Mouse (Mus musculus) hindbrain, embryonic 14.5 days (tissue): ENCODE data around the gene Gm11096. TPM values are rescaled to one million over a fixed set of nuclear protein-coding genes. Genes with fewer than 3 reads are reported as not detected.

Source experiments
- ATAC-seq: fragments of 200-750 bp; cut with Nextera tagmentation; 2 replicates; pipeline ENCODE4 v1.8.0; 2017; ENCODE audit warnings: moderate number of reproducible peaks, mild to moderate bottlenecking, moderate TSS enrichment, moderate library complexity; ENCODE audit not compliant: low FRiP score
- DNase-seq: peaks from one replicate; pipeline ENCODE4 v3.0.0-alpha.2; 2015; ENCODE audit warnings: low spot score
- H3K27ac ChIP-seq: fragments of 300-500 bp; sonication (generic); 2 replicates; pipeline ENCODE4 v1.5.1; 2014; ENCODE audit warnings: mild to moderate bottlenecking, moderate library complexity
- H3K27me3 ChIP-seq: fragments of 300-500 bp; sonication (generic); 2 replicates; pipeline ENCODE4 v1.6.1; 2014; ENCODE audit warnings: mild to moderate bottlenecking, low read length, mixed read lengths; ENCODE audit not compliant: control insufficient read depth, insufficient read depth
- H3K36me3 ChIP-seq: fragments of 300-500 bp; sonication (generic); replicated peaks from 2 replicates; pipeline ENCODE4 v1.6.1; 2014; ENCODE audit not compliant: control insufficient read depth, insufficient read depth
- H3K4me1 ChIP-seq: fragments of 300-500 bp; sonication (generic); replicated peaks from 2 replicates; pipeline ENCODE4 v1.6.1; 2014; ENCODE audit warnings: antibody characterized with exemption, low read length, mixed read lengths; ENCODE audit not compliant: control insufficient read depth, insufficient read depth
- H3K4me2 ChIP-seq: fragments of 300-500 bp; sonication (generic); replicated peaks from 2 replicates; pipeline ENCODE4 v1.6.1; 2014; ENCODE audit warnings: mild to moderate bottlenecking, moderate library complexity
- H3K4me3 ChIP-seq: fragments of 300-500 bp; sonication (generic); replicated peaks from 2 replicates; pipeline ENCODE4 v1.5.1; 2014; ENCODE audit warnings: mild to moderate bottlenecking, low read length
- H3K9ac ChIP-seq: fragments of 300-500 bp; sonication (generic); 2 replicates; pipeline ENCODE4 v1.6.1; 2014
- H3K9me3 ChIP-seq: fragments of 300-500 bp; sonication (generic); 2 replicates; pipeline ENCODE4 v1.6.1; 2016; ENCODE audit warnings: low read length; ENCODE audit not compliant: control insufficient read depth
- WGBS: fragments of 180-500 bp; shearing (Covaris S2); extraction: QIAGEN DNeasy Blood & Tissue Kit; methylation state at CpG from one replicate; pipeline ENCODE4 v1.1.7; 2014; 5-methylcytosine and 5-hydroxymethylcytosine counted together
- polyA plus RNA-seq: library from polyadenylated mRNA; unstranded; fragments of >200 nt; fragmentation: Nextera tagmentation; extraction: Ambion mirVana; gene quantifications from 2 replicates; pipeline ENCODE4 v1.2.1, GENCODE M21; 2014

The Gm11096 gene
- not detected in 2 replicates for polyA plus RNA-seq

DNA sequence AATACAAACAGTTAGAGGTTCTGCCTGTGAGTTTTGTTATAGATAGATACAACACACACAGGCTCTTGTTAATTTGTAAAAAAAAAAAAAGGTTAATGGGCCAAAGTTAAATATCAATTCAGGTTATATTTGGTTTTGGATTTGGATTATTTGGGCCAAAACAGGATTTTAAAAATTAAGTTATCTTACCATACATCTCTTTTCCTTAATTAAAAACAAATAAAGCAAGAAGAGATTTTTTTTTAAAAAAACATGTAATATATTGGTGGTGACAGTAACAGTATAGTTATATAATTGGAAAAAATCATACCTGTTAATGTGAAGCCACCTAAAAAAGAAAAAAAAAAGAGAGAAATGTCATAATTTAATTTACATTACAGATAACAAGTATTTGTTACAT lies at the start of gene Gm11096:
Gene Gm11096, plus strand, starts transcription at position 301 of the 400 bp plus-strand sequence.
- Histone ChIP-seq H3K4me2 (no peak within 1 kb of the TSS), H3K36me3 (no peaks in the 10 kb centered on the region), H3K9me3 (no peaks in the 10 kb centered on the region), H3K9ac (no peak within 1 kb of the TSS), H3K27ac (no peak within 1 kb of the TSS), H3K4me3 (no peak within 1 kb of the TSS), H3K4me1 (no peaks in the 10 kb centered on the region), H3K27me3 (no peaks in the 10 kb centered on the region)
- no peak for DNase-seq
- no peak for ATAC-seq

DNA sequence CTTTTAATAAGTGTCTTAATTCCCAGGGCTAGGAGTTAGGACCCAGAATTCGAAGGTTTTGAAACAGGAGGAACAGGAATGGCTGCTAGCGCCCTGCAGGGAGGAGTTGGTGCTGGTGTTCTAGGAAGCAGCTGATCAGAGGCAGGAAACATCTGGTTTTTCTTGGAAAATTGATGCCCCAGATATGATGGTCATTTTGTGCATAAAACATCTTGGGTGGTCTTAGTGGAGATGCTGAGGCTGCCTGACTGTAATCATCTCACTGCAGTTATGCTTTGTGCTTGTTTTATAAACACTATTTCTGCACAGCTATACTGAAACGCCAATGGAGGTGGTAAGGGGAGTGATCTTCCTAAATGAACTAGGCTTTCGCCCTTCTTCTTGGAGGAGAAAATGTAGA lies 48.5 kb upstream of the Gm11096 start:
- Histone ChIP-seq H3K27ac (no peak overlapping the region), H3K36me3 (no peaks in the 10 kb centered on the region; the same call in 1 of the 2 replicates), H3K4me2 (no peak overlapping the region), H3K9me3 (no peaks in the 10 kb centered on the region), H3K4me1 (no peaks in the 10 kb centered on the region), H3K9ac (no peak overlapping the region), H3K27me3 (no peaks in the 10 kb centered on the region), H3K4me3 (no peak overlapping the region)
- 79% methylated on average over 4 of the region's 4 CpGs for WGBS
- DNase-seq (no peak), ATAC-seq (no peak)

DNA sequence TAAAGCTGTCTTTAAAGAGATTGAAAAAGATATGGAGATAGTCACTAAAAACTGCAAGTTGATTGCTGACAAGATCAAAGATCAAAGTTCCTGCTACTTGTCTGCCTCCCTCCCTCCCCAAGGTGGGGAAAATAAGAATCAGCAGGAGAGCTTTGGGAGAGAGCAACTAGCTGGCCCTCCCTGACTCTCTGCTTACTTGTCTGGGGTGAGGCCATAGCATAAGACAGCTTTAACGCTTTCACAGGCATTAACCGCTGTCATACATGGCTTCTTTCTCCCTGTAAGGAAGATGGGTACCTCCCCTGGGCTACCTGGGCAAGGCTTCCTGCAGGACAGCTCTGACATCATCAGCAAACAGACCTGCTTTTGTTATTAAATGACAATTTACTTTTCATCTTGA lies 47.4 kb upstream of the Gm11096 start:
- Histone ChIP-seq H3K9ac (no peak overlapping the region), H3K4me1 (no peaks in the 10 kb centered on the region), H3K4me3 (no peak overlapping the region), H3K4me2 (no peak overlapping the region), H3K36me3 (no peaks in the 10 kb centered on the region), H3K27ac (no peak overlapping the region), H3K27me3 (no peaks in the 10 kb centered on the region), H3K9me3 (no peaks in the 10 kb centered on the region)
- no peak for DNase-seq
- ATAC-seq: no peak
- 35% methylated on average over 2 of the region's 2 CpGs for WGBS

DNA sequence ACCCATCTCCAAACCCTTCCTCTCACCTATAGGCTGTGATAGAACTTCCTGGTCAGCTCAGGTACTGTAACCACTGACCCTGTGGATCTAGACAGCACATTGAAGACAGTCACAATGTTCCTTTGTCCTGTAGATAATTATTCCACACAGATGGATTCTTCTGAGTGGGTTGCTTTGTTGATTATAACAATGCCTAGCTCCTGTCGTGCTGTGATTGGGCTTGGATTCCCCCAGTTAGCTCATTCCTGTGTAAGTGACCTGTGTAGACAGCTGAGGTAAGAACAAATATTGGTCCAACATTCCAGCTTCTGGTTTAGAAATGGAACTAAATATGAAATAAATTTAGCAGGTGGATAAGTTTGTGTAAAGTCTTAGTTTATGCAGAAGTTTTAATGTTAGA lies 44.1 kb upstream of the Gm11096 start:
- H3K4me1 ChIP-seq: peaks cover 11% of the 10 kb centered on the region; the same call in 1 of the 2 replicates
- no peak overlapping the region for H3K4me3 ChIP-seq
- no peak overlapping the region for H3K27ac ChIP-seq
- H3K9ac ChIP-seq: no peak overlapping the region
- DNase-seq (no peak), ATAC-seq (no peak)
- H3K27me3 ChIP-seq: no peaks in the 10 kb centered on the region
- no peaks in the 10 kb centered on the region for H3K9me3 ChIP-seq
- WGBS: 39% methylated on average over 1 of the region's 1 CpGs
- H3K4me2 ChIP-seq: no peak overlapping the region
- no peaks in the 10 kb centered on the region for H3K36me3 ChIP-seq

DNA sequence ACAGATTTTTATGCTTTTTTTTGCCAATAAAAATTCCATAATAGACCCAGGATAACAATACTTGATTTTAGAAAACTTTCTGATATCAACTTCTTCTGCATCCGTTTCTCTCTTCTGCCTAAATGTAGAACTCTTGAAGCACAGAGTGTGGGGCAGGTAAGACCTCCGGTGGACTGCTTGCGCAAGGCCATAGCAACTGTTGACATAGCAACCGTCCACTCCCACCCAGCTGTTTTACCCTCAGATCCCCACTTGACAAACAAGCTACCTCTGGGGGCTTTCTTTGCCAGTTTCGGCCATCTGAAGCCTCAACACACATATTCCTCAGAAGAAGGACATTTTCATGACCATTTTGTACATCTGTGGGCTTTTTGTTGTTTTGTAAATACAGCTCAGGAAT lies 41.2 kb upstream of the Gm11096 start:
- H3K4me3 ChIP-seq: no peak overlapping the region
- no peaks in the 10 kb centered on the region for H3K27me3 ChIP-seq
- peak overlapping the region; percentile 29; the same call in 1 of the 2 replicates for H3K27ac ChIP-seq
- no peak overlapping the region for H3K9ac ChIP-seq
- DNase-seq (no peak), ATAC-seq (no peak)
- no peaks in the 10 kb centered on the region for H3K36me3 ChIP-seq
- no peak overlapping the region for H3K4me2 ChIP-seq
- peaks cover 11% of the 10 kb centered on the region; the same call in 1 of the 2 replicates for H3K4me1 ChIP-seq
- H3K9me3 ChIP-seq: no peaks in the 10 kb centered on the region
- WGBS: 64% methylated on average over 5 of the region's 5 CpGs

DNA sequence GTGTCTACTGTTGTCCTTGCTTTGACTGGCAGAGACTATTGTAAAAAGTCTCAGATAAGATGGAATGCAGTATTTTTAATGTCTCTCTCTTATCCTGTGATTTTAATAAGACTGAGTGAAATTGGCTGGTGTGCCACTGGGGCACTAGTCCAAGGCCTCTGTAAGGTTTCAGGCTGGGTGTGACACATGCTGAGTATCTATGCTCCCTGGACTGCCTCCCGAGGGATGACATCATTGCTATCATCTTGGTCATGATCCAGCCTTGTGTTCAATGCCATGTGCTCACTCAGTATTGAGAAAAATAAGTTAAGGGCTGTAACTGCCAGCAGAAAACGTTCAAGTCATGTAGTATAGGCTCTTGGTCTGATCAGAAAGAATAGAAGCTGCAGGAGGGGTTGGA lies 38.9 kb upstream of the Gm11096 start:
- 74% methylated on average over 2 of the region's 2 CpGs for WGBS
- Histone ChIP-seq H3K27ac (no peak overlapping the region), H3K9me3 (no peaks in the 10 kb centered on the region), H3K4me1 (peaks cover 11% of the 10 kb centered on the region; the same call in 1 of the 2 replicates), H3K9ac (no peak overlapping the region), H3K36me3 (peaks cover 5% of the 10 kb centered on the region), H3K4me2 (no peak overlapping the region), H3K27me3 (no peaks in the 10 kb centered on the region), H3K4me3 (no peak overlapping the region)
- no peak for DNase-seq
- no peak for ATAC-seq

DNA sequence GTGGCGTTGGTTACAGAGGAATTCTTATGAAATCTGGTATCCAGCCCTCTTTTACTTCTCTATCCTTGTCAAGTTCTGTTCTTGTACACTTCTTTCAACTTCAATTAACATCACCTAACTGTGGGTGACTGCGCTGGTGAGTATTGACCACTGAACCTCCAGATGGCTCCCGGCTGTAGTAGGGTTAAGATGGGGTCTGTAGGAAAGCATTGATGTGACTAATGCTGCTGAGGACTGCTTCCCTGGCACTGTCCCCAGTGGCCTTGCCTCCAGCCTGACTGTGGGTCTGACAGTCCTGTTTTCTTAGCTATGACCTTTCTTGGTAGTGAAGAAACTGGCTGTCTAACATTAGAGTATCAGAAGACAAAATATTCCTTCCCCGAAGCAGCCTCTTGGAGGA lies 38.4 kb upstream of the Gm11096 start:
- H3K4me2 ChIP-seq: no peak overlapping the region
- DNase-seq (no peak), ATAC-seq (no peak)
- peaks cover 11% of the 10 kb centered on the region; the same call in 1 of the 2 replicates for H3K4me1 ChIP-seq
- H3K27me3 ChIP-seq: no peaks in the 10 kb centered on the region
- H3K36me3 ChIP-seq: peaks cover 10% of the 10 kb centered on the region
- 91% methylated on average over 4 of the region's 4 CpGs for WGBS
- no peak overlapping the region for H3K9ac ChIP-seq
- H3K9me3 ChIP-seq: no peaks in the 10 kb centered on the region
- H3K27ac ChIP-seq: no peak overlapping the region
- H3K4me3 ChIP-seq: no peak overlapping the region

DNA sequence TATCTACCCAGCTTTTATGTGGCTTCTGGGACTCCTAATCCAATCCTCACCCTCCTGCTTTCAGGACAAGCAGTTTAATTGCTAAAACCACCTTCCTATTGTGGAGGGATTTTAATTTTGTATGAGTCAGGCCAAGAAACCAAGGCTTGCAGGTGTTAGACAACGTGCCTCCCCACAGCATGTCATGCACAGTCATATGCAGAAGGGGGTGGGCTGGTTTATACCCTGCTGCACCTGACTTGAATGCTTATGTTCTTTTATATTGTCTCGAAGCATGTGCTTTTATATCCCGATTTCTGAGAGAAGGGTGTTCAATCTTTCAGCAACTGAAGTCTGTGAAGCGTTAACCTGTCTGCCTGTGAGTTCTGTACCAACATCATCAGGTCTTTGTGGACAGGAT lies 37.3 kb upstream of the Gm11096 start:
- Histone ChIP-seq H3K27ac (no peak overlapping the region), H3K4me2 (no peak overlapping the region), H3K9ac (no peak overlapping the region), H3K9me3 (no peaks in the 10 kb centered on the region), H3K27me3 (no peaks in the 10 kb centered on the region), H3K4me3 (no peak overlapping the region), H3K36me3 (peaks cover 11% of the 10 kb centered on the region), H3K4me1 (peaks cover 11% of the 10 kb centered on the region; the same call in 1 of the 2 replicates)
- 53% methylated on average over 4 of the region's 4 CpGs for WGBS
- no peak for ATAC-seq
- DNase-seq: no peak

DNA sequence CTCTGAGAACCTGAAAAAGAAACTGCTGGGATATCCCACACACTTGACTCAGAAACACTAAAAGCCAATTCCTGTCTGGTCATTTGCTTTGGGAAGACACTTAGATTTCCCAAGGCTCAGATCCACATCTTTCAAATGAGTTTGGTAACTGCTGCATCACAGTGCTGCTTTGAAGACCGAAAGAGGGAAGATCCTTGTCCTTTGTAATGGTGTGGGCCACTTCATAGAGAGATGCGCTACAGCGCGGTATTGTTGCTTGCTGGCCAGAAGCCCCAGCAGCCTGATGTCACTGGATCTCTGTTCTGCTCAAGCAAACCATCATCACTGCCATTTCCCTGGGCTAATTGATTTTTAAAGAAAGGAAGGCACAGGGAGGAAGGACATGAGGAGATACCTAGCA lies 28.8 kb upstream of the Gm11096 start:
- no peaks in the 10 kb centered on the region for H3K27me3 ChIP-seq
- H3K9me3 ChIP-seq: no peaks in the 10 kb centered on the region
- H3K9ac ChIP-seq: no peak overlapping the region
- no peak for ATAC-seq
- H3K27ac ChIP-seq: no peak overlapping the region
- WGBS: 92% methylated on average over 4 of the region's 4 CpGs
- DNase-seq: no peak
- H3K36me3 ChIP-seq: peaks cover 5% of the 10 kb centered on the region
- no peaks in the 10 kb centered on the region for H3K4me1 ChIP-seq
- H3K4me2 ChIP-seq: no peak overlapping the region
- H3K4me3 ChIP-seq: no peak overlapping the region
